Mouse (Mus musculus): ENCODE data around the gene Olfr1143. TPM values are rescaled to one million over a fixed set of nuclear protein-coding genes. Genes with fewer than 3 reads are reported as not detected.

Gene Olfr1143
- under 1 TPM in 1 of 2 experiments, not detected in 1; 0.71 TPM for polyA plus RNA-seq (2017; shearing (Covaris generic))

DNA sequence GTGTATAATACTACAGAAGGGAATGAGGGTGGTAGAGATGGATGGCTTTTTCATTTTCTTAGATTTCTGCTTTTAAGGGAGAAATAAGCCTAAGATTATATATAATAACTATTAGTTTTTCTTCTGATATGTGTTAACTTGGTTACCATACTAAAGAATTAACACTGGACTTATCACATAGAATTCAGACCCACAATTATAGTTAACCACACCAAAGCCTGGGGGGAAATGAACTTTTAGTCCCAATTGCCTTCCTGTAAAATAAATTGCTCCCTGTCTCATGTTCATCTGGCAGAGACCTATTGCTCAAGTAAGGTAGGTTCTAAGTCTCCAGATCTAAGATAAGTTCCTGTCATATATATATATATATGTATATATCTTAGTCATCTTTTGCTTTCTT, at the start of gene Olfr1143:
Gene Olfr1143, plus strand, starts transcription at position 301 of the 400 bp plus-strand sequence.

DNA sequence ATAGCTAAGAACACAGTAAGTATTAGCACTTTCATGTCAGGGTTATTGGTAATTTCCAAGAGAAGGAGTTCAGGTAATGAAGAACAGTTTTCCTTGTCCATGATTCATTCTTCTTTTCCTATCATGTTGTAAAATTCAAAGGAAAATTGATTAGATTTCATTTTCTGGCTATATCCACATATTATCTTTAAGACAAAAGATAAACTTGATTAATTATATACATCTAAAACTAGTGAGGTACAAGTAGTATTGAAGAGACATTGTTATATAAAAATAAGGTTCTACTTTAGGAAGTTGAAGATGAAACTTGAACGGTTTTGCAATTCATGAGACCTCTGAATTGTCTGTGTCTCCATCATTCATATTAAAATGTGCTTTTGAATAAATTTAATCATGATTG, 46.5 kb upstream of the Olfr1143 start, which contains the start of gene Olfr1141:
Gene Olfr1141, minus strand, starts transcription at position 101 of the 400 bp plus-strand sequence.

DNA sequence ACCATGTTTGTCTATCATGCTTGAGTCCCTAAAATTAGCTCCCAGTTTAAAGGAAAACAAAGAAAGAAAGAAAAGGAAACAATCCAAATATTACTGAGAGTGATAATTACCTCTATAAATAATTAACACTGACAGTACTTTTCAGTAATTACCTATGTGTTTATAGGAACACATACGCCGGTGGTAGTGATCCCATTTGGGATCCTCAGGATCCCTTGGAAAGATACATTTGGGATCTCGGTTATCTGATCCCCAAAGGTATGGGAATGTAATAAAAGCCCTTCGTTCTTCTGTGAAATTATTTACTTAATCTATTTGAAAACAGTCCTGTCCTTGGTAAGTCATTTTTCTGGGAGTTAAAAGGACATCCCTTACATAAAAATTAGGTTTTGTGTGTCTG, 21.2 kb upstream of the Olfr1143 start, which contains the start of gene Olfr152:
Gene Olfr152, plus strand, starts transcription at position 301 of the 400 bp plus-strand sequence.

DNA sequence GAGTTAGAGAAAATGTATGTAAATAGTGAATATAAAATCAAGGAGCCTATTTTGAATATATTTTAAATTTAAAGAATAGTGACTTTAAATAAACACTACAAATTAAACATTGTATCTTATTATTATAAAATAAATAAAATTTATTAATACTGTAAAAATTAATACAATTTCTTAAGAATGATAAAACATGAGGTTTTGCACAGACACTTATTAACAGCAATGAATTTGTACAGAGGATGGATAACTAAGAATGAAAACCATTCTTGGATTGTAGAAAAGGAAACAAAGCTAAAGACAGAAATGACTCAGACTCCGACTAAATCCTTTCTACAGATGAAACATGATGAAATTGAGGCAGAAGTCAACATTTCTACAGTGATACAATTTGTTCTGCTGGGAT, 9.1 kb downstream of the Olfr1143 start, which contains the start of gene Olfr1145:
Gene Olfr1145, plus strand, starts transcription at position 301 of the 400 bp plus-strand sequence.

DNA sequence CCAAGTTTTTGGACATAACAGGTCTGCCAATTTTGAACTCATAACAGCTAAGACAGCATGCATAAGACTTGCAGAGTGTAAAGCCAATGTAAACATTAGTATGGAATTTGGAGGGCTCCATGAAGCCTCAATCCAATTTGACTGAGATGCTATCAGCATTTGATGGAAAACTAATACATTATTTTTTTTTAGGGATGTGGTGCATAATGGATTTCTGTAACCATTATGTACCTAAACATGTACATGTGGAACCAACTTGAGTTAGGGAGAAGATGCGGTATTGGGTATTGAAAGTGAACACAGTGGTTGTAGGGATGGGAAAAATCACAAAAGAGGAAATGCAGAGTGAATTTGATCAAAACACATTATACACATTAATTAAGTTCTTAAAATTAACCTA, 29.8 kb downstream of the Olfr1143 start, which contains the start of gene Olfr1148:
Gene Olfr1148, plus strand, starts transcription at position 301 of the 400 bp plus-strand sequence.

DNA sequence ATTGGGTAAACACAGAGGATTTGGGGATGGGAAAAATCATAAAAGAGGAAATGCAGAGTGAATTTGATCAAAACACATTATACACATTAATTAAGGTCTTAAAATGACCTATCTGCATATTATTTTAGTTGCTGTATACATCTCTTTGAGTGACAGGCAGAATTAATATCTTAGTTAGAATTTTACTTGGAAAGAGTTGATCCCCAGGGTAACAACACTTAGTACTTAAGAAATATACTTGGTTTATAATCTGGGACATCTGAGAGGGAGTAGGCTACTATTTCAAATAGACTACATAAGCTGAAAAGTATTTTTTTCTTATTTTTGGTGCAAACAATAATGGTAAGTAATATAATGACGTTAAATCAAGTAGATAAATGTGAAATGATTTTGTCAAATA, 43.3 kb downstream of the Olfr1143 start, which contains the start of gene Olfr1150-ps1:
Gene Olfr1150-ps1, plus strand, starts transcription at position 301 of the 400 bp plus-strand sequence.

Other genes with a start within 250 kb of the Olfr1143 start
- gene Olfr1129, start 226.7 kb upstream of the Olfr1143 start, polyA plus RNA-seq (2017; shearing (Covaris generic)) = not detected
- not detected for gene Olfr1130, start 194.4 kb upstream of the Olfr1143 start, polyA plus RNA-seq (2017; shearing (Covaris generic))
- gene Olfr1131, start 173.5 kb upstream of the Olfr1143 start, polyA plus RNA-seq (2017; shearing (Covaris generic)) = not detected
- not detected for gene Olfr1132, start 163.1 kb upstream of the Olfr1143 start, polyA plus RNA-seq (2017; shearing (Covaris generic))
- gene Olfr1133, start 153.2 kb upstream of the Olfr1143 start, polyA plus RNA-seq (2017; shearing (Covaris generic)) = not detected
- gene Olfr1134, start 142.1 kb upstream of the Olfr1143 start, polyA plus RNA-seq (2017; shearing (Covaris generic)) = under 1 TPM; 0.19 to 0.22 TPM
- gene Olfr1135, start 126.9 kb upstream of the Olfr1143 start, polyA plus RNA-seq (2017; shearing (Covaris generic)) = not detected
- not detected for gene Olfr1136, start 106.6 kb upstream of the Olfr1143 start, polyA plus RNA-seq (2017; shearing (Covaris generic))
- gene Olfr1137, start 87.4 kb upstream of the Olfr1143 start, polyA plus RNA-seq (2017; shearing (Covaris generic)) = not detected
- gene Olfr1138, start 60.6 kb upstream of the Olfr1143 start, polyA plus RNA-seq (2017; shearing (Covaris generic)) = under 1 TPM in 1 of 2 experiments, not detected in 1; 0.40 TPM
- not detected for gene Olfr1140, start 56.8 kb upstream of the Olfr1143 start, polyA plus RNA-seq (2017; shearing (Covaris generic))
- not detected for gene Olfr1141, start 46.6 kb upstream of the Olfr1143 start, polyA plus RNA-seq (2017; shearing (Covaris generic))
- gene Olfr152, start 21.1 kb upstream of the Olfr1143 start, polyA plus RNA-seq (2017; shearing (Covaris generic)) = under 1 TPM in 1 of 2 experiments, not detected in 1; 0.13 TPM
- gene Olfr1145, start 9.2 kb downstream of the Olfr1143 start, polyA plus RNA-seq (2017; shearing (Covaris generic)) = not detected
- gene Olfr1148, start 29.9 kb downstream of the Olfr1143 start, polyA plus RNA-seq (2017; shearing (Covaris generic)) = under 1 TPM in 1 of 2 experiments, not detected in 1; 0.81 TPM
- gene Olfr1150-ps1, start 43.4 kb downstream of the Olfr1143 start, polyA plus RNA-seq (2017; shearing (Covaris generic)) = not detected
- under 1 TPM; 0.20 to 0.82 TPM for gene Olfr1151, start 55.3 kb downstream of the Olfr1143 start, polyA plus RNA-seq (2017; shearing (Covaris generic))
- under 1 TPM; 0.08 to 0.44 TPM for gene Olfr1152, start 65.9 kb downstream of the Olfr1143 start, polyA plus RNA-seq (2017; shearing (Covaris generic))
- gene Olfr1153, start 94.4 kb downstream of the Olfr1143 start, polyA plus RNA-seq (2017; shearing (Covaris generic)) = not detected
- gene Olfr1154, start 104.6 kb downstream of the Olfr1143 start, polyA plus RNA-seq (2017; shearing (Covaris generic)) = not detected
- gene Olfr1155, start 144.5 kb downstream of the Olfr1143 start, polyA plus RNA-seq (2017; shearing (Covaris generic)) = not detected
- gene Olfr1156, start 152.5 kb downstream of the Olfr1143 start, polyA plus RNA-seq (2017; shearing (Covaris generic)) = under 1 TPM; 0.11 to 0.26 TPM
- under 1 TPM in 1 of 2 experiments, not detected in 1; 0.18 TPM for gene Olfr1157, start 167.7 kb downstream of the Olfr1143 start, polyA plus RNA-seq (2017; shearing (Covaris generic))
- gene Olfr74, start 174.1 kb downstream of the Olfr1143 start, polyA plus RNA-seq (2017; shearing (Covaris generic)) = under 1 TPM in 1 of 2 experiments, not detected in 1; 0.60 TPM
- gene Olfr1158, start 189.5 kb downstream of the Olfr1143 start, polyA plus RNA-seq (2017; shearing (Covaris generic)) = not detected
- under 1 TPM in 1 of 2 experiments, not detected in 1; 0.04 TPM for gene Olfr1160, start 207.7 kb downstream of the Olfr1143 start, polyA plus RNA-seq (2017; shearing (Covaris generic))
- gene Olfr1161, start 222.2 kb downstream of the Olfr1143 start, polyA plus RNA-seq (2017; shearing (Covaris generic)) = not detected
- not detected for gene Olfr73, start 237.1 kb downstream of the Olfr1143 start, polyA plus RNA-seq (2017; shearing (Covaris generic))